Mouse (Mus musculus) myocyte (in vitro differentiated cells): ENCODE data around the gene Plpp1. TPM values are rescaled to one million over a fixed set of nuclear protein-coding genes. Genes with fewer than 3 reads are reported as not detected.

Source experiments
- H3K27me3 ChIP-seq: one replicate; pipeline ENCODE4 v1.6.1; 2011; ENCODE audit not compliant: control insufficient read depth, insufficient read depth, insufficient read length
- H3K36me3 ChIP-seq: one replicate; pipeline ENCODE4 v1.6.1; 2011; ENCODE audit not compliant: control insufficient read depth, insufficient read depth
- H3K4me2 ChIP-seq: one replicate; pipeline ENCODE4 v1.6.1; 2011; ENCODE audit warnings: low read depth, control low read depth
- H3K4me3 ChIP-seq: one replicate; pipeline ENCODE4 v1.5.1; 2011; ENCODE audit warnings: mild to moderate bottlenecking, control low read depth, moderate library complexity
- H3K79me2 ChIP-seq: one replicate; pipeline ENCODE4 v1.6.1; 2011; ENCODE audit not compliant: control insufficient read depth, insufficient read depth
- H3ac ChIP-seq: one replicate; pipeline ENCODE4 v1.6.1; 2011; ENCODE audit not compliant: control insufficient read depth, insufficient read length
- CEBPB ChIP-seq: IDR thresholded peaks from 2 replicates; pipeline ENCODE4 v1.6.1; 2011; ENCODE audit warnings: mild to moderate bottlenecking, moderate library complexity; ENCODE audit not compliant: poor library complexity, insufficient read depth, severe bottlenecking
- E2F4 ChIP-seq: IDR thresholded peaks from one replicate; pipeline ENCODE4 v1.6.1; 2011; ENCODE audit warnings: mild to moderate bottlenecking, control low read depth, moderate library complexity; ENCODE audit not compliant: insufficient read depth
- MAX ChIP-seq: IDR thresholded peaks from one replicate; pipeline ENCODE4 v1.6.1; 2011; ENCODE audit warnings: low read depth, mild to moderate bottlenecking, control low read depth
- MYOD1 ChIP-seq, 3 experiments: IDR thresholded peaks; one replicate each; pipeline ENCODE4 v1.6.1; 2011; ENCODE audit warnings: control low read depth in 2 of 3, low read depth in 2 of 3, mild to moderate bottlenecking in 2 of 3, moderate library complexity in 1 of 3; ENCODE audit not compliant: insufficient read length in 2 of 3, control insufficient read depth in 1 of 3
- MYOG ChIP-seq, 3 experiments: IDR thresholded peaks; one replicate each; pipeline ENCODE4 v1.6.1; 2011; ENCODE audit warnings: control low read depth in 2 of 3, low read depth in 2 of 3, mild to moderate bottlenecking in 2 of 3; ENCODE audit not compliant: insufficient read length in 2 of 3, control insufficient read depth in 1 of 3, insufficient read depth in 1 of 3
- POLR2A ChIP-seq: IDR thresholded peaks from one replicate; pipeline ENCODE4 v1.6.1; 2011; ENCODE audit warnings: low read depth, mild to moderate bottlenecking, control low read depth, moderate library complexity; ENCODE audit not compliant: insufficient read length
- POLR2AphosphoS2 ChIP-seq: IDR thresholded peaks from one replicate; pipeline ENCODE4 v1.6.1; 2011; ENCODE audit warnings: low read depth, control low read depth; ENCODE audit not compliant: insufficient read length
- REST ChIP-seq: IDR thresholded peaks from one replicate; pipeline ENCODE4 v1.6.1; 2011; ENCODE audit warnings: mild to moderate bottlenecking, control low read depth, moderate library complexity; ENCODE audit not compliant: insufficient read depth, insufficient read length
- SRF ChIP-seq: IDR thresholded peaks from one replicate; pipeline ENCODE4 v1.6.1; 2011; ENCODE audit warnings: low read depth; ENCODE audit not compliant: control insufficient read depth, insufficient read length
- TCF12 ChIP-seq: IDR thresholded peaks from one replicate; pipeline ENCODE4 v1.6.1; 2011; ENCODE audit warnings: mild to moderate bottlenecking, control low read depth; ENCODE audit not compliant: poor library complexity, insufficient read depth, severe bottlenecking
- TCF3 ChIP-seq: IDR thresholded peaks from one replicate; pipeline ENCODE4 v1.6.1; 2011; ENCODE audit warnings: low read depth, control low read depth; ENCODE audit not compliant: insufficient read length
- USF1 ChIP-seq: IDR thresholded peaks from one replicate; pipeline ENCODE4 v1.6.1; 2011; ENCODE audit warnings: low read depth, mild to moderate bottlenecking, control low read depth, moderate library complexity
- polyA plus RNA-seq: library from polyadenylated mRNA; unstranded; fragments of >200 nt; fragmentation: generic; extraction: Trizol; gene quantifications from one replicate; pipeline ENCODE4 v1.2.1, GENCODE M21; 2012; ENCODE audit warnings: missing spikeins

Plpp1 gene
- polyA plus RNA-seq, 1 experiment, result 133 TPM

DNA sequence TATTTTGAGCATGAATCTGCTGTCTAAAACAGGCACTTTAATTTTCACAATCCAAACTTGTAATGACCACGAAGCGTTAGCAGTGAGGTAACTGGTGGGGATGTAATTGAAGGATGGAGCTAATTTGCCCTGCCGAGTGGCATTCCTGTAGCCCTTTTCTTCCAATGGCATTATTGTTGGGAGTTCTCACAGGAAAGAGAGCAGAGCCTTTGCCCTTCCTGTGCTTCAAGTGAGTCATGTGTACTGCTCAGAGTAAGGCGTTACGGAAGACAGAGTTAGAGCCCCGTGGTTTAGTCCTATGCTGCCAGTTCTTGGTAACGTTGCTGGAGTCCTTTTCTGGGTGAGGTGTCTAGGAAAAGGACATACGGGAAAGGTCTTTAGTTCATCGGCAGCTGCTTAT is 10.2 kb downstream of the Plpp1 start:
- H3K36me3 ChIP-seq, result peaks cover 16% of the 10 kb centered on the region
- no peak for TF ChIP-seq POLR2AphosphoS2
- H3K4me3 ChIP-seq, result no peak overlapping the region
- H3K4me2 ChIP-seq, result peak overlapping the region; percentile 68
- H3K79me2 ChIP-seq, result peaks cover 20% of the 10 kb centered on the region
- no peak overlapping the region for H3ac ChIP-seq
- H3K27me3 ChIP-seq, result no peaks in the 10 kb centered on the region

DNA sequence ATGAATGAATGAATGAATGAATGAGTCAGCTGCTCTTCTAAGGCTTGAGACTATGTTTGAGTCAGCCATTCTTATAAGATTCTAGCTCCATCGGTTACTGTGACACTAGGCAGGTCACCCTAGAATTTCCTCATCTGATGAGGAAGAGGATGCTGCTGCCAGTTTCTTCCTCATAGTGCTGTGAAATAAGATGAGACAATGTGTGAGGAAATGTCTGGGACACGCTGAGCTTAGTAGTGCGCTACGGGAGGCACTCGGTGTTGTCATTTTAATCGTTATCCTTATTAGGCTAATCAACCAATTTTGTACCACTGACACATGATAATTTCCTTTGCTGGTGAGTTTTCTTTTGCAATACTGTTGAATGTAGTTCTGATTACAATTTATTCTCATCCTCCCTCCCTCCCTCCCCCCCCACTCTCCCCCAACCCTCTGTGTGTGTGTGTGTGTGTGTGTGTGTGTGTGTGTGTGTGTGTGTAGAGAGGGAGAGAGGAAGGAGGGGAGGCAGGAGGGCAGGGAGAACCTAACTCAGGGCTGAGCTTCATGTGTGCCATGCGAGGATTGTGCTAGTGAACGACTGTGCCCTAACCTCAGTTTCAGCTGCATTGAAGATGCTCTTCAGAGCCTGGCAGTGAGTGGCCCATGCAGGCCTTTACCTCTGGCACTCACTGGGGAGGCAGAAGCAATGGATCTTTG is 11.3 kb downstream of the Plpp1 start:
- no peak for TF ChIP-seq MYOG (IDR thresholded peaks at IDR 0.05; ENCODE audit: control insufficient read depth in 1 of 3, insufficient read depth in 1 of 3, insufficient read length in 2 of 3, low read depth in 2 of 3)
- H3K36me3 ChIP-seq, result peaks cover 7% of the 10 kb centered on the region
- H3K79me2 ChIP-seq, result peaks cover 24% of the 10 kb centered on the region
- H3K27me3 ChIP-seq, result no peaks in the 10 kb centered on the region
- peak overlapping the region; percentile 68 for H3K4me2 ChIP-seq
- H3ac ChIP-seq, result no peak overlapping the region
- no peak overlapping the region for H3K4me3 ChIP-seq

- no peak overlapping the region for H3K4me3 ChIP-seq
- H3K79me2 ChIP-seq, result peaks cover 57% of the 10 kb centered on the region
- H3ac ChIP-seq, result no peak overlapping the region
- no peak overlapping the region for H3K4me2 ChIP-seq
- TF ChIP-seq E2F4 (no peak), REST (no peak), MYOD1 (IDR thresholded peaks at IDR 0.05; ENCODE audit: control insufficient read depth in 1 of 3, insufficient read length in 2 of 3, low read depth in 2 of 3) (no peak), SRF (no peak)
- no peaks in the 10 kb centered on the region for H3K27me3 ChIP-seq
- H3K36me3 ChIP-seq, result no peaks in the 10 kb centered on the region
Measured at GRCm38 (mm10) chr13:112815996-112816395, 15.4 kb downstream of the Plpp1 start.

DNA sequence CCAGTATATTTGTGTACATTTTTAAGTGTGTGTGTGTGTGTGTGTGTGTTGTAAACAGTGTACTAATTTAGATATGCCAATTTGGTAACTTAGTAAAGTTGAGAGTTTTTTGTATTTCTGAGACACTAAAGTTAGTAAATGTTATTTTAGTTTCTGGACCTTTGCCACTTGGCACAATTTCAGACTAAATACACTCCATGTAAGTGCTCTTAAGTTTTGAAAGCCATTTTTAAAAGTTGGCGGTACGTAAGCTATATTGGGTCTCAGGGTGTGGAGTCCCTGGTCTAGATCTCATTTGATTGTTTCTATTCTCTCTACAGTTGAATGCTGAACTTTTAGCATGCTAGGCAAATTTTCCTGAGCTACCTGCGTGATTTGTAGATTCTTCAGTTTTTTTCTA is 17.5 kb downstream of the Plpp1 start:
- TF ChIP-seq REST, result no peak
- no peak for TF ChIP-seq USF1
- no peak for TF ChIP-seq MYOD1 (IDR thresholded peaks at IDR 0.05; ENCODE audit: control insufficient read depth in 1 of 3, insufficient read length in 2 of 3, low read depth in 2 of 3)
- TF ChIP-seq POLR2A, result no peak
- no peak for TF ChIP-seq TCF3
- TF ChIP-seq SRF, result no peak
- TF ChIP-seq POLR2AphosphoS2, result no peak
- TF ChIP-seq MYOG (IDR thresholded peaks at IDR 0.05; ENCODE audit: control insufficient read depth in 1 of 3, insufficient read depth in 1 of 3, insufficient read length in 2 of 3, low read depth in 2 of 3), result no peak
- TF ChIP-seq MAX, result no peak
- TF ChIP-seq CEBPB, result no peak
- TF ChIP-seq E2F4, result no peak
- no peak for TF ChIP-seq TCF12
- no peaks in the 10 kb centered on the region for H3K36me3 ChIP-seq
- no peak overlapping the region for H3ac ChIP-seq
- H3K27me3 ChIP-seq, result no peaks in the 10 kb centered on the region
- H3K79me2 ChIP-seq, result peaks cover 58% of the 10 kb centered on the region
- H3K4me2 ChIP-seq, result no peak overlapping the region
- no peak overlapping the region for H3K4me3 ChIP-seq

- no peaks in the 10 kb centered on the region for H3K27me3 ChIP-seq
- H3ac ChIP-seq, result no peak overlapping the region
- H3K4me3 ChIP-seq, result no peak overlapping the region
- H3K79me2 ChIP-seq, result peaks cover 52% of the 10 kb centered on the region
- H3K36me3 ChIP-seq, result no peaks in the 10 kb centered on the region
- no peak for TF ChIP-seq CEBPB
- no peak for TF ChIP-seq MYOG (IDR thresholded peaks at IDR 0.05; ENCODE audit: control insufficient read depth in 1 of 3, insufficient read depth in 1 of 3, insufficient read length in 2 of 3, low read depth in 2 of 3)
- no peak overlapping the region for H3K4me2 ChIP-seq
Measured at GRCm38 (mm10) chr13:112822413-112822812, 21.8 kb downstream of the Plpp1 start.

DNA sequence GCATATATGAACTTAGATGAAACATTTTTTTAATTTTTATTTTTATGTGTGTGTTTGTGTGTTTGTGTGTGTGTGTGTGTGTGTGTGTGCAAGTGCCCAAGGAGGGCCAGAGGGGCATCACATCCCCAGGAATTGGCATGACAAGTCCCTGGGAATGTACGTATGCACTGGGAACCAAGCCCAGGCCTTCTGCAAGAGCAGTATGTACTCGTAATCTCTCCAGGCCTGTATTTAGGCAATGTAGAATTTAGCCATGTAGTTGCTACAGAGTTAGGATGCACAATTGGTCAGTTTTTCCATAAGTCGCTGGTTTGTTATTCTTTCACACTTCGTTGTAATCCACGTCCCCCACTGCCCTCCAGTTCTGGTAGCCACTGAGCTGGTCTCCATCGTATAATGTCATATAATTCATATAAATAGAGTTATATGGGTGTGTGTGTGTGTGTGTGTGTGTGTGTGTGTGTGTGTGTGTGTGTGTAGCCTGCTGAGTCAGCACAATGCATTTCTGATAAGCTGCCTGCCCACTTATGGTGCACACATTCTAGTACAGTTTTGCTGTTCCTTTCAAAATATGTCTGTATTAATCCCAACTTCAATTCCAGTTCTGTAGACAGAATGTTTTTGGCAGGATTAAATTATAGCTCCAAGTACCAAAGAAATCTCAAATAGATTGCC is 22.8 kb downstream of the Plpp1 start:
- Histone ChIP-seq H3K27me3 (no peaks in the 10 kb centered on the region), H3ac (no peak overlapping the region), H3K4me2 (no peak overlapping the region), H3K79me2 (peaks cover 50% of the 10 kb centered on the region), H3K4me3 (no peak overlapping the region), H3K36me3 (no peaks in the 10 kb centered on the region)
- TF ChIP-seq REST, result no peak
- no peak for TF ChIP-seq MYOD1 (IDR thresholded peaks at IDR 0.05; ENCODE audit: control insufficient read depth in 1 of 3, insufficient read length in 2 of 3, low read depth in 2 of 3)
- no peak for TF ChIP-seq POLR2AphosphoS2
- TF ChIP-seq CEBPB, result no peak
- no peak for TF ChIP-seq USF1
- no peak for TF ChIP-seq SRF
- TF ChIP-seq MAX, result no peak
